Comparison of ENCODE assay signal across 8 mouse cellular contexts in the genomic region with DNA sequence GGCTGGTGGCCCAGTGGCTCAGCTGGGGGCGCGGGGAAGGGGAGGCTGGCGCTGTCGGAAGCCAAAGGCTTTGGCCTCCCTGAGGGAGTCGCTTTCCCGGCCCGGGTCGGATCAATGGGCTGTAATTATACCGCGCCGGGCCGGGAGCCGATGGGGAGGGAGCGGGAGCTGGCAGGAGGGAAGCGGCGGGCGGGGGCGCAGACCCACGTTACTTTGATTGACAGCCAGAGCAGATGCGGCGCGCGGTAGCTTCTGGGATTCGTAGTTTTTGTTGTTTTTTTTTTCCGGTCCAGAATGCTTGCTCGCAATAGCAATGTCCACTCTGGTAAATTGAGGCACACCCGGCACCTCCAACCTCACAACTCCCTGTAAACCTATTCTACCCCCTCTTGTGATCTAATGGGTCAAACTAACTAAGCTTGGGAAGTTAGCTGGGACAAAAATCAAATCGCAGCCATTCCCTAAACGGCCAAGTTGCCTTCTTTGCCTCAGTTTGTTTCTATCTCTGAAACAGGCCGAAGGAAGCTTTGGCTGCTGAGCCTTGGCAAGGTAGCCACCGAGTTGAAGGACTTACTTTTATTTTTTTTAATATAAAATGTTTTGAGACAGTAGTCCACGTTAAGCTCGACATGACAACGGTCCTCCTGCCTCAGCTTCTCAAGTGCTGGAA. TPM values are rescaled to one million over a fixed set of nuclear protein-coding genes. Genes with fewer than 3 reads are reported as not detected.
DNase-seq lines count a peak whose midpoint lies in the region; ATAC-seq lines count a peak whose summit lies in the region.

No protein-coding gene starts in this region.

- H3K36me3 ChIP-seq in embryonic facial prominence, embryonic 12.5 days, result peaks cover 13% of the 10 kb centered on the region
- peaks cover 17% of the 10 kb centered on the region for H3K36me3 ChIP-seq in limb, embryonic 10.5 days
- H3K36me3 ChIP-seq in midbrain, embryonic 12.5 days, result peaks cover 6% of the 10 kb centered on the region

- H3K9me3 ChIP-seq in embryonic facial prominence, embryonic 12.5 days, result no peaks in the 10 kb centered on the region
- H3K9me3 ChIP-seq in limb, embryonic 10.5 days (replicated peaks), result no peaks in the 10 kb centered on the region
- no peaks in the 10 kb centered on the region for H3K9me3 ChIP-seq in midbrain, embryonic 12.5 days

- H3K9ac ChIP-seq in embryonic facial prominence, embryonic 12.5 days, result no peak overlapping the region
- H3K9ac ChIP-seq in midbrain, embryonic 12.5 days (replicated peaks), result no peak overlapping the region

- H3K27ac ChIP-seq in embryonic facial prominence, embryonic 12.5 days, result peak overlapping the region; percentile 93
- peak overlapping the region; percentile 87 for H3K27ac ChIP-seq in limb, embryonic 10.5 days
- H3K27ac ChIP-seq in midbrain, embryonic 12.5 days (replicated peaks), result peak overlapping the region; percentile 86

- H3K4me3 ChIP-seq in embryonic facial prominence, embryonic 12.5 days, result peak overlapping the region; percentile 28
- H3K4me3 ChIP-seq in limb, embryonic 10.5 days, result peak overlapping the region; percentile 50
- peak overlapping the region; percentile 36 for H3K4me3 ChIP-seq in midbrain, embryonic 12.5 days

- H3K27me3 ChIP-seq in embryonic facial prominence, embryonic 12.5 days, result peaks cover 13% of the 10 kb centered on the region; the same call in 1 of the 2 replicates
- peaks cover 61% of the 10 kb centered on the region for H3K27me3 ChIP-seq in limb, embryonic 10.5 days (ENCODE audit: low read depth, poor library complexity, severe bottlenecking)
- peaks cover 69% of the 10 kb centered on the region for H3K27me3 ChIP-seq in midbrain, embryonic 12.5 days

- ATAC-seq in embryonic facial prominence, embryonic 12.5 days (ENCODE audit: insufficient number of reproducible peaks, insufficient read depth, low FRiP score, low TSS enrichment), result peak; percentile 67
- peak; percentile 75 for ATAC-seq in midbrain, embryonic 12.5 days (ENCODE audit: low FRiP score, low read depth)

- WGBS in embryonic facial prominence, embryonic 12.5 days, result under 1% methylated on average over 34 of the region's 34 CpGs
- WGBS in limb, embryonic 10.5 days, result under 1% methylated on average over 33 of the region's 34 CpGs
- under 1% methylated on average over 34 of the region's 34 CpGs for WGBS in midbrain, embryonic 12.5 days

- H3K4me2 ChIP-seq in embryonic facial prominence, embryonic 12.5 days (replicated peaks), result peak overlapping the region; percentile 52
- H3K4me2 ChIP-seq in midbrain, embryonic 12.5 days (replicated peaks), result peak overlapping the region; percentile 64

- peak; percentile 87 for DNase-seq in 3134 (ENCODE audit: extremely low read depth, insufficient read length, low spot score)
- DNase-seq in adrenal gland, postnatal 36 days, result peak; percentile 95 to 97
- peak; percentile 93 to 95 for DNase-seq in heart, adult 18-20 months
- peak; percentile 96 for DNase-seq in kidney, adult 18-20 months
- peak; percentile 99 for DNase-seq in limb, embryonic 10.5 days (ENCODE audit: low spot score)
- DNase-seq in skeletal muscle tissue, adult 2 months (ENCODE audit: low read depth, low spot score), result peak; percentile 93

- H3K4me1 ChIP-seq in embryonic facial prominence, embryonic 12.5 days, result peaks cover 73% of the 10 kb centered on the region
- H3K4me1 ChIP-seq in limb, embryonic 10.5 days, result peaks cover 90% of the 10 kb centered on the region
- peaks cover 76% of the 10 kb centered on the region for H3K4me1 ChIP-seq in midbrain, embryonic 12.5 days

RNA-seq across cellular contexts. Expression of gene Tle2, which starts 3.4 kb away (rescaled TPM):
- 10 to 100 TPM; 30.1 to 65.0 TPM for total RNA-seq in adrenal gland, postnatal 36 days (2021)
- polyA plus RNA-seq in embryonic facial prominence, embryonic 12.5 days (2016; fragmentation: Nextera tagmentation; extraction: Ambion mirVana), result 59.2 and 71.1 TPM in 2 replicates
- total RNA-seq in heart, adult 18-20 months (2021), result 1 to 10 TPM; 4.7 to 7.1 TPM
- polyA plus RNA-seq in limb, embryonic 10.5 days (2016; fragmentation: Nextera tagmentation; extraction: Ambion mirVana), result 17.1 and 28.2 TPM in 2 replicates
- polyA plus RNA-seq in midbrain, embryonic 12.5 days (2016; fragmentation: Nextera tagmentation; extraction: Ambion mirVana), result 17.8 and 17.9 TPM in 2 replicates

RNA-seq across cellular contexts. Expression of gene Aes, which starts 11.7 kb away (rescaled TPM):
- 1,000 to 10,000 TPM in 1 of 2 experiments, 100 to 1,000 TPM in 1; 897 to 1,114 TPM for total RNA-seq in adrenal gland, postnatal 36 days (2021)
- 523 and 554 TPM in 2 replicates for polyA plus RNA-seq in embryonic facial prominence, embryonic 12.5 days (2016; fragmentation: Nextera tagmentation; extraction: Ambion mirVana)
- total RNA-seq in heart, adult 18-20 months (2021), result 1,000 to 10,000 TPM; 1,011 to 1,083 TPM
- polyA plus RNA-seq in limb, embryonic 10.5 days (2016; fragmentation: Nextera tagmentation; extraction: Ambion mirVana), result 337 and 432 TPM in 2 replicates
- 524 and 532 TPM in 2 replicates for polyA plus RNA-seq in midbrain, embryonic 12.5 days (2016; fragmentation: Nextera tagmentation; extraction: Ambion mirVana)

RNA-seq across cellular contexts. Expression of gene Gna11, which starts 26.0 kb away (rescaled TPM):
- total RNA-seq in adrenal gland, postnatal 36 days (2021), result 10 to 100 TPM; 79.2 to 84.2 TPM
- 82.7 and 83.5 TPM in 2 replicates for polyA plus RNA-seq in embryonic facial prominence, embryonic 12.5 days (2016; fragmentation: Nextera tagmentation; extraction: Ambion mirVana)
- 10 to 100 TPM; 47.8 to 49.8 TPM for total RNA-seq in heart, adult 18-20 months (2021)
- 88.5 and 91.5 TPM in 2 replicates for polyA plus RNA-seq in limb, embryonic 10.5 days (2016; fragmentation: Nextera tagmentation; extraction: Ambion mirVana)
- 70.9 and 72.6 TPM in 2 replicates for polyA plus RNA-seq in midbrain, embryonic 12.5 days (2016; fragmentation: Nextera tagmentation; extraction: Ambion mirVana)

RNA-seq across cellular contexts. Expression of gene Tle6, which starts 29.9 kb away (rescaled TPM):
- 10 to 100 TPM; 19.2 to 38.3 TPM for total RNA-seq in adrenal gland, postnatal 36 days (2021)
- polyA plus RNA-seq in embryonic facial prominence, embryonic 12.5 days (2016; fragmentation: Nextera tagmentation; extraction: Ambion mirVana), result 14.4 and 16.2 TPM in 2 replicates
- 10 to 100 TPM in 1 of 2 experiments, 1 to 10 TPM in 1; 7.9 to 11.1 TPM for total RNA-seq in heart, adult 18-20 months (2021)
- 12.6 and 15.5 TPM in 2 replicates for polyA plus RNA-seq in limb, embryonic 10.5 days (2016; fragmentation: Nextera tagmentation; extraction: Ambion mirVana)
- polyA plus RNA-seq in midbrain, embryonic 12.5 days (2016; fragmentation: Nextera tagmentation; extraction: Ambion mirVana), result 2.9 and 5.1 TPM in 2 replicates

RNA-seq across cellular contexts. Expression of gene BC025920, which starts 35.1 kb away (rescaled TPM):
- 1 to 10 TPM in 1 of 2 experiments, under 1 TPM in 1; 0.70 to 1.1 TPM for total RNA-seq in adrenal gland, postnatal 36 days (2021)
- polyA plus RNA-seq in embryonic facial prominence, embryonic 12.5 days (2016; fragmentation: Nextera tagmentation; extraction: Ambion mirVana), result 1.6 and 1.7 TPM in 2 replicates
- 1 to 10 TPM; 2.6 TPM for total RNA-seq in heart, adult 18-20 months (2021)
- 1.4 TPM in 2 replicates for polyA plus RNA-seq in limb, embryonic 10.5 days (2016; fragmentation: Nextera tagmentation; extraction: Ambion mirVana)
- polyA plus RNA-seq in midbrain, embryonic 12.5 days (2016; fragmentation: Nextera tagmentation; extraction: Ambion mirVana), result 2.5 and 2.6 TPM in 2 replicates

Comparison
In these comparisons a context has a peak if more than half of its experiments do, and no peak if none do; other contexts are left out.
1. Peak in every context shown above with its lines: DNase-seq, ATAC-seq, H3K4me3 ChIP-seq and H3K27ac ChIP-seq.